Mouse (Mus musculus): Measurements from ENCODE around the gene Nphp1. TPM values are rescaled to one million over a fixed set of nuclear protein-coding genes. Genes with fewer than 3 reads are reported as not detected.

Gene Nphp1
- polyA plus RNA-seq, 1 experiment, result 25.9 TPM

DNA sequence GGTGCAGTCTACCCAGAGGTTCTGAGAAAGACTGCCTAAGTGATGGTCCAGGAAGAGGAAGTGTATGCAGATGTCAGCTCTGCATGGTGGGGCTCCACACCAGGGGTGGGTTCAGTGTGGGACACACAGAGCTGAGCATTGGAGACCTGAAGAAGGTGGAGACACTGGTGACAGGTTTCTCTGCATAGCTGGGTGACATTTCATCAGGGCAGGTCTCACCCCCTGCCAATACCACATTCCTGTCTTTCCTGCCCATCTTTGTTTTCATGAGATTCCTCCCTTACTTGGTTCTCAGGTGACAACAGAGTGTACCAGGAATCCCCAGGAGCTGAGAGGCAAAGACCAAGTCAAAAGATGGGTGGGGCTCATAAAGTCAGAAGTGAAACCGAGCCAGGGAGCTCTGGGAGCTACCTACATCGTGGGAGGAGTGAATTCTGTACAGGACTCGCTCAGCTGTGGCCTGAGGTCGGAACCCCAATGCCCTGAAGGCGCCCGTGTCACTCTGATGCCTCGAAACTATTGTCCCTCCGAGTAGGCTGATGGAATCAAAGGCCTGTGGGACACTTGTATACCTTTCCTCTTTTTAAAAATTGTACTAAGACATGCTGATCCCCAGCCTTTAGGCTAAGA is 69.7 kb downstream of the Nphp1 start:
- no peak for DNase-seq
- no peak overlapping the region for H3K27ac ChIP-seq (ENCODE audit: insufficient read depth, low read depth, low read length)
- no peaks in the 10 kb centered on the region for H3K36me3 ChIP-seq (ENCODE audit: control insufficient read depth, insufficient read depth, low read length)
- H3K27me3 ChIP-seq (replicated peaks; ENCODE audit: control insufficient read depth, insufficient read depth, low read length), result no peaks in the 10 kb centered on the region
- 0 out of 2 replicates have a peak, but pooled peaks cover 4% of the 10 kb centered on the region for H3K4me1 ChIP-seq (ENCODE audit: control insufficient read depth, insufficient read depth, low read length)
- H3K4me3 ChIP-seq (ENCODE audit: insufficient read depth, low read depth, low read length), result no peak overlapping the region
- 53% methylated on average over 8 of the region's 8 CpGs for WGBS
- no peak for TF ChIP-seq POLR2A (IDR thresholded peaks at IDR 0.05; ENCODE audit: low read depth, low read length)
- TF ChIP-seq CTCF (conservative IDR thresholded peaks at IDR 0.05; ENCODE audit: insufficient read depth, insufficient read length, low read depth, low read length), result no peak

DNA sequence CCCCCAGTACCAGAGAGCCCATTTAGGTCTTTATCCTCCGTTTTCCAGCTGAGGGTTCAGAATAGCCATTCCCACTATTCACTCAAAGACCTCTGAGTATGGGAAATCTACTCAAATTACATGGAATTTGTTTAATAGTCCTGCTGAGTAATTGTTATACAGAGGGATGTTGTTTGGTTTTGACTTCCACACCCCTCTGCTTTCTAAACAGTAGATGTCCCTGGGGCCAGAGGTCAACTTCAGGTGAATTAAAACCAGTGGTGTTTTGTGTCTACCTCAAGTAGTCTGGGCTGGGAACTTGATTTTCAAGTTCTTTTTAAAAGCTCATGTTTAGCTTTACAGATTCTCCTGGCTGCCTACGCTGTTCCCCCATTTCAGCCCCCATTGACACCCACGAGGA is 74.0 kb downstream of the Nphp1 start:
- H3K4me1 ChIP-seq (ENCODE audit: control insufficient read depth, insufficient read depth, low read length), result no peaks in the 10 kb centered on the region
- WGBS, result 90% methylated on average over 3 of the region's 3 CpGs
- no peak for DNase-seq
- TF ChIP-seq CTCF (conservative IDR thresholded peaks at IDR 0.05; ENCODE audit: insufficient read depth, insufficient read length, low read depth, low read length) (no peak), POLR2A (IDR thresholded peaks at IDR 0.05; ENCODE audit: low read depth, low read length) (no peak)
- H3K4me3 ChIP-seq (ENCODE audit: insufficient read depth, low read depth, low read length), result no peak overlapping the region
- H3K36me3 ChIP-seq (ENCODE audit: control insufficient read depth, insufficient read depth, low read length), result no peaks in the 10 kb centered on the region
- no peaks in the 10 kb centered on the region for H3K27me3 ChIP-seq (replicated peaks; ENCODE audit: control insufficient read depth, insufficient read depth, low read length)
- no peak overlapping the region for H3K27ac ChIP-seq (ENCODE audit: insufficient read depth, low read depth, low read length)

DNA sequence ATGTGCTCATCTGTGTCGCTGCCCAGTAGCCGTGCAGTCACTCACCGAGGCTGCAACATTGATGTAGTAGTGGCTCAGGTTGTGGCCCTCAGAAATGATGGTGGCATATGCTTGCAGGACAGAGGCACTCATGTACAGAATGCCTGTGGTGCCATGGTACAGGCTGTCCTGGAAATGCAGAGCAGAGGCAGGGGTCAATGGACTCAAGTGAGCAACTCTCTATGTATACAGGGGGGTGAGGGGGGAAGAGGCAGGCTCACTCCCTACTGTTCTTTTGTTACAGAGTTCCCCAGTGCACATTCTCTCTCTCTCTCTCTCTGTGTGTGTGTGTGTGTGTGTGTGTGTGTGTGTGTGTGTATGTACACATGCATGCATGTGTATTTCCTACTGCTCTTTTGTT is 79.9 kb downstream of the Nphp1 start:
- Histone ChIP-seq H3K27ac (ENCODE audit: insufficient read depth, low read depth, low read length) (no peak overlapping the region), H3K36me3 (ENCODE audit: control insufficient read depth, insufficient read depth, low read length) (no peaks in the 10 kb centered on the region), H3K4me1 (ENCODE audit: control insufficient read depth, insufficient read depth, low read length) (no peaks in the 10 kb centered on the region), H3K27me3 (replicated peaks; ENCODE audit: control insufficient read depth, insufficient read depth, low read length) (no peaks in the 10 kb centered on the region), H3K4me3 (ENCODE audit: insufficient read depth, low read depth, low read length) (no peak overlapping the region)
- 71% methylated on average over 3 of the region's 3 CpGs for WGBS
- DNase-seq, result no peak
- no peak for TF ChIP-seq CTCF (conservative IDR thresholded peaks at IDR 0.05; ENCODE audit: insufficient read depth, insufficient read length, low read depth, low read length)
- TF ChIP-seq POLR2A (IDR thresholded peaks at IDR 0.05; ENCODE audit: low read depth, low read length), result no peak

DNA sequence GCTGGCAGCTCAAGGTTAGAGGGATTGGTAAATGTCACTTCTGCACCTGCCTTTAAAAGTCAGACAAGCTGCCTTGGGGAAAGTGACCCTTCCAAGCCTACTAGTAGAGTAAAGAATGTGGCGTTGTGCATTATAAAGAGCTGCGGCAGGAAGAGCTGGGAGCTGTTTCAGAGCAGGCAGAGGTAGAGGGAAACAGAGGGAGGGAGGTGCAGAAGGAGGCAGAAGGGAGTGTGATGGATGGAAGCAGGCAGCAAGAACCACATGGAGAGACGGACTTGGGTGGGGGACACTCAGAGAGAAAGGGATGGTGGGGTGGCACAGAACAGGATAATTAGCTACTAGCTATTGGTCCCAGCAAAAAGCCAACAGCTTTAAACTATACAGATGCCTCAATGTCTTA is 80.6 kb downstream of the Nphp1 start:
- H3K27ac ChIP-seq (ENCODE audit: insufficient read depth, low read depth, low read length), result no peak overlapping the region

DNA sequence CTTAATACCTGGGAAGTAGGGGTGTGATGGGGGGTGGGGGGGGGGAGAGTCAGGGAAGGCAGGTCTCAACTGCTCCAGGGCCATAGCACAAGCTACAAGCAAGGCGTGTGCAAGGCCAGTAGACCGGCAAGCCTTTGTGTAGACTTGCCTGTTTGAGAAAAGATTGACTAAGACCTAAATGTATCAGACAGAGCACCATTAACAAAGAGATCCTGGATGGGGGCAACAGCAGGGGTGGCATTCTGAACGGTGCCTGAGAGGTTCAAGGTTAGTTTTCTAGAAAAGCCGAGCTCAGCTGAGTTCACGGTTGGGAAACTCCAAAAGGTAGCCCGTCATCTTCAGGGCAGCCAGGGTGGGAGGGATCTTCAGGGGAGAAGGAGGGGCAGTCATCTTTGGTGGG is 83.4 kb downstream of the Nphp1 start:
- no peaks in the 10 kb centered on the region for H3K36me3 ChIP-seq (ENCODE audit: control insufficient read depth, insufficient read depth, low read length)
- WGBS, result 65% methylated on average over 6 of the region's 6 CpGs
- H3K4me3 ChIP-seq (ENCODE audit: insufficient read depth, low read depth, low read length), result no peak overlapping the region
- no peaks in the 10 kb centered on the region for H3K4me1 ChIP-seq (ENCODE audit: control insufficient read depth, insufficient read depth, low read length)
- TF ChIP-seq CTCF (conservative IDR thresholded peaks at IDR 0.05; ENCODE audit: insufficient read depth, insufficient read length, low read depth, low read length) (no peak), POLR2A (IDR thresholded peaks at IDR 0.05; ENCODE audit: low read depth, low read length) (no peak)
- no peak for DNase-seq
- no peaks in the 10 kb centered on the region for H3K27me3 ChIP-seq (replicated peaks; ENCODE audit: control insufficient read depth, insufficient read depth, low read length)
- H3K27ac ChIP-seq (ENCODE audit: insufficient read depth, low read depth, low read length), result no peak overlapping the region

More for the DNA sequence above, 80.6 kb downstream of the Nphp1 start:
- peak; percentile 13 for DNase-seq
- H3K4me1 ChIP-seq (ENCODE audit: control insufficient read depth, insufficient read depth, low read length), result no peaks in the 10 kb centered on the region
- 50% methylated on average over 3 of the region's 3 CpGs for WGBS
- no peaks in the 10 kb centered on the region for H3K36me3 ChIP-seq (ENCODE audit: control insufficient read depth, insufficient read depth, low read length)
- H3K4me3 ChIP-seq (ENCODE audit: insufficient read depth, low read depth, low read length), result no peak overlapping the region
- no peaks in the 10 kb centered on the region for H3K27me3 ChIP-seq (replicated peaks; ENCODE audit: control insufficient read depth, insufficient read depth, low read length)
- no peak for TF ChIP-seq POLR2A (IDR thresholded peaks at IDR 0.05; ENCODE audit: low read depth, low read length)
- no peak for TF ChIP-seq CTCF (conservative IDR thresholded peaks at IDR 0.05; ENCODE audit: insufficient read depth, insufficient read length, low read depth, low read length)

Other genes with a start within 250 kb of the Nphp1 start
- gene Prom2, start 247.4 kb downstream of the Nphp1 start, polyA plus RNA-seq (2012; rRNA removed), result 15.6 and 20.5 TPM in 2 replicates
- 3.1 and 4.1 TPM in 2 replicates for gene Zfp661, start 201.8 kb downstream of the Nphp1 start, polyA plus RNA-seq (2012; rRNA removed)
- 72.0 and 90.4 TPM in 2 replicates for gene Mrps5, start 201.7 kb downstream of the Nphp1 start, polyA plus RNA-seq (2012; rRNA removed)
- gene Mal, start 132.2 kb downstream of the Nphp1 start, polyA plus RNA-seq (2012; rRNA removed), result 91.2 and 91.5 TPM in 2 replicates
- gene Mall, start 59.0 kb downstream of the Nphp1 start, polyA plus RNA-seq (2012; rRNA removed), result 1.3 and 1.8 TPM in 2 replicates
- gene Mtln, start 3.6 kb upstream of the Nphp1 start, polyA plus RNA-seq (2012; rRNA removed), result 70.5 and 92.9 TPM in 2 replicates
- 0.08 TPM in 2 replicates for gene Bub1, start 43.0 kb upstream of the Nphp1 start, polyA plus RNA-seq (2012; rRNA removed)
- 0.04 TPM in 1 of 2 replicates, not detected in the other for gene Acoxl, start 50.0 kb upstream of the Nphp1 start, polyA plus RNA-seq (2012; rRNA removed)

Measured in kidney, adult 2 months (tissue).